Mouse (Mus musculus): ENCODE data around the gene Alyref2. TPM values are rescaled to one million over a fixed set of nuclear protein-coding genes. Genes with fewer than 3 reads are reported as not detected.

Gene Alyref2
- polyA plus RNA-seq, 1 experiment from 2014 or later, result 17.5 TPM

- Histone ChIP-seq H3K4me1 (replicated peaks; ENCODE audit: control insufficient read depth, insufficient read depth, low read length) (no peaks in the 10 kb centered on the region), H3K4me3 (ENCODE audit: low read depth, low read length) (peak overlapping the region; percentile 14; the same call in 1 of the 2 replicates), H3K9me3 (ENCODE audit: control insufficient read depth, low read length) (no peaks in the 10 kb centered on the region; the same call in 1 of the 2 replicates), H3K9ac (ENCODE audit: low read depth, low read length) (no peak overlapping the region; the same call in 1 of the 2 replicates), H3K27ac (ENCODE audit: low read depth, low read length) (no peak overlapping the region), H3K36me3 (ENCODE audit: control insufficient read depth, insufficient read depth, low read length) (no peaks in the 10 kb centered on the region), H3K4me2 (replicated peaks; ENCODE audit: low read depth, low read length) (no peak overlapping the region; the same call in 1 of the 2 replicates), H3K27me3 (ENCODE audit: control insufficient read depth, insufficient read depth, low read length) (no peaks in the 10 kb centered on the region)
- 61% methylated on average over 27 of the region's 27 CpGs for WGBS
- DNase-seq (ENCODE audit: low spot score), result no peak
- peak; percentile 7; the same call in 1 of the 2 replicates for ATAC-seq (ENCODE audit: low FRiP score)
Measured at GRCm38 (mm10) chr1:171477758-171478545, 25.3 kb upstream of the Alyref2 start.

GRCm38 (mm10) chr1:171478968-171479367 lies 24.3 kb upstream of the Alyref2 start:
- WGBS, result 70% methylated on average over 2 of the region's 2 CpGs
- H3K4me2 ChIP-seq (replicated peaks; ENCODE audit: low read depth, low read length), result no peak overlapping the region
- no peaks in the 10 kb centered on the region; the same call in 1 of the 2 replicates for H3K9me3 ChIP-seq (ENCODE audit: control insufficient read depth, low read length)
- H3K27ac ChIP-seq (ENCODE audit: low read depth, low read length), result no peak overlapping the region
- DNase-seq (ENCODE audit: low spot score) (peak; percentile 55), ATAC-seq (ENCODE audit: low FRiP score) (no peak; the same call in 1 of the 2 replicates)
- H3K36me3 ChIP-seq (ENCODE audit: control insufficient read depth, insufficient read depth, low read length), result no peaks in the 10 kb centered on the region
- H3K4me1 ChIP-seq (replicated peaks; ENCODE audit: control insufficient read depth, insufficient read depth, low read length), result no peaks in the 10 kb centered on the region
- H3K27me3 ChIP-seq (ENCODE audit: control insufficient read depth, insufficient read depth, low read length), result no peaks in the 10 kb centered on the region
- no peak overlapping the region for H3K9ac ChIP-seq (ENCODE audit: low read depth, low read length)
- no peak overlapping the region for H3K4me3 ChIP-seq (ENCODE audit: low read depth, low read length)

- no peak overlapping the region for H3K9ac ChIP-seq (ENCODE audit: low read depth, low read length)
- H3K36me3 ChIP-seq (ENCODE audit: control insufficient read depth, insufficient read depth, low read length), result no peaks in the 10 kb centered on the region
- no peak overlapping the region for H3K4me3 ChIP-seq (ENCODE audit: low read depth, low read length)
- H3K4me1 ChIP-seq (replicated peaks; ENCODE audit: control insufficient read depth, insufficient read depth, low read length), result no peaks in the 10 kb centered on the region
- no peak for ATAC-seq (ENCODE audit: low FRiP score)
- H3K9me3 ChIP-seq (ENCODE audit: control insufficient read depth, low read length), result no peaks in the 10 kb centered on the region
- no peaks in the 10 kb centered on the region for H3K27me3 ChIP-seq (ENCODE audit: control insufficient read depth, insufficient read depth, low read length)
- H3K27ac ChIP-seq (ENCODE audit: low read depth, low read length), result no peak overlapping the region
- DNase-seq (ENCODE audit: low spot score), result no peak
- H3K4me2 ChIP-seq (replicated peaks; ENCODE audit: low read depth, low read length), result no peak overlapping the region
- WGBS, result 93% methylated on average over 13 of the region's 13 CpGs
Measured at GRCm38 (mm10) chr1:171494241-171494640, 9.0 kb upstream of the Alyref2 start.

GRCm38 (mm10) chr1:171495371-171495770 lies 7.9 kb upstream of the Alyref2 start:
- H3K4me2 ChIP-seq (replicated peaks; ENCODE audit: low read depth, low read length), result no peak overlapping the region
- no peaks in the 10 kb centered on the region for H3K27me3 ChIP-seq (ENCODE audit: control insufficient read depth, insufficient read depth, low read length)
- no peaks in the 10 kb centered on the region for H3K36me3 ChIP-seq (ENCODE audit: control insufficient read depth, insufficient read depth, low read length)
- no peak overlapping the region for H3K9ac ChIP-seq (ENCODE audit: low read depth, low read length)
- H3K4me1 ChIP-seq (replicated peaks; ENCODE audit: control insufficient read depth, insufficient read depth, low read length), result no peaks in the 10 kb centered on the region
- H3K4me3 ChIP-seq (ENCODE audit: low read depth, low read length), result no peak overlapping the region
- WGBS, result 91% methylated on average over 6 of the region's 6 CpGs
- H3K27ac ChIP-seq (ENCODE audit: low read depth, low read length), result no peak overlapping the region
- ATAC-seq (ENCODE audit: low FRiP score) (no peak), DNase-seq (ENCODE audit: low spot score) (no peak)
- H3K9me3 ChIP-seq (ENCODE audit: control insufficient read depth, low read length), result no peaks in the 10 kb centered on the region

- Histone ChIP-seq H3K4me1 (replicated peaks; ENCODE audit: control insufficient read depth, insufficient read depth, low read length) (no peaks in the 10 kb centered on the region; the same call in 1 of the 2 replicates), H3K4me2 (replicated peaks; ENCODE audit: low read depth, low read length) (no peak overlapping the region), H3K36me3 (ENCODE audit: control insufficient read depth, insufficient read depth, low read length) (no peaks in the 10 kb centered on the region), H3K9me3 (ENCODE audit: control insufficient read depth, low read length) (no peaks in the 10 kb centered on the region), H3K27me3 (ENCODE audit: control insufficient read depth, insufficient read depth, low read length) (no peaks in the 10 kb centered on the region), H3K9ac (ENCODE audit: low read depth, low read length) (no peak overlapping the region), H3K4me3 (ENCODE audit: low read depth, low read length) (no peak overlapping the region), H3K27ac (ENCODE audit: low read depth, low read length) (no peak overlapping the region)
- no peak for DNase-seq (ENCODE audit: low spot score)
- WGBS, result 65% methylated on average over 5 of the region's 5 CpGs
- no peak for ATAC-seq (ENCODE audit: low FRiP score)
Measured at GRCm38 (mm10) chr1:171499856-171500255, 3.4 kb upstream of the Alyref2 start.

GRCm38 (mm10) chr1:171501016-171501610 lies 2.2 kb upstream of the Alyref2 start:
- no peaks in the 10 kb centered on the region for H3K27me3 ChIP-seq (ENCODE audit: control insufficient read depth, insufficient read depth, low read length)
- no peaks in the 10 kb centered on the region; the same call in 1 of the 2 replicates for H3K4me1 ChIP-seq (replicated peaks; ENCODE audit: control insufficient read depth, insufficient read depth, low read length)
- no peak overlapping the region for H3K9ac ChIP-seq (ENCODE audit: low read depth, low read length)
- H3K9me3 ChIP-seq (ENCODE audit: control insufficient read depth, low read length), result no peaks in the 10 kb centered on the region
- no peak overlapping the region for H3K4me3 ChIP-seq (ENCODE audit: low read depth, low read length)
- H3K4me2 ChIP-seq (replicated peaks; ENCODE audit: low read depth, low read length), result no peak overlapping the region
- ATAC-seq (ENCODE audit: low FRiP score), result no peak
- 58% methylated on average over 6 of the region's 6 CpGs for WGBS
- no peaks in the 10 kb centered on the region for H3K36me3 ChIP-seq (ENCODE audit: control insufficient read depth, insufficient read depth, low read length)
- H3K27ac ChIP-seq (ENCODE audit: low read depth, low read length), result no peak overlapping the region
- no peak for DNase-seq (ENCODE audit: low spot score)

DNA sequence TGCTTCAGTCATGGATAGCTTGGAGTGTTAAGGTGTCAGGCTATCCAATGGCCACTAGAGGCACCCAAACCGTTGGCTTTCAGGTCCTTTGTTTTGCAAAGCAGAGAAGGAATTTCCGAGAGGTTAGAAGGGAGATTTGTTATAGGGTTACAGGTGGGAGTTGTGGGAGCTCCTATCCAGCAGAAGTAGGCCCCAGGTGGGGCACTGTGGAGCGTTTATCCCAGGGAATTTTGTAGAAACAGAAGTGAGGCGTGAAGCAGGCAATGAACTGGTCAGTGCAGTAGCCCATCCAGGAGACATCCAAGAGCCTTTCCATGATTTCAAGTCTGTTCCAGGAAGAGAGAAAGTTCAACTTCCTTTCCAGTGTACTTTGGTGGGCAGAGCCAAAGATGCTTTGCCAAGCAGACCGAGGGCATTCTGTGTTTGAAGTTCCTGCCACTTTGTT lies 1.6 kb upstream of the Alyref2 start:
- Histone ChIP-seq H3K36me3 (ENCODE audit: control insufficient read depth, insufficient read depth, low read length) (no peaks in the 10 kb centered on the region), H3K9me3 (ENCODE audit: control insufficient read depth, low read length) (no peaks in the 10 kb centered on the region), H3K9ac (ENCODE audit: low read depth, low read length) (0 out of 2 replicates have a peak overlapping the region, but pooled peaks have one; percentile 45), H3K4me1 (replicated peaks; ENCODE audit: control insufficient read depth, insufficient read depth, low read length) (no peaks in the 10 kb centered on the region; the same call in 1 of the 2 replicates), H3K27me3 (ENCODE audit: control insufficient read depth, insufficient read depth, low read length) (no peaks in the 10 kb centered on the region), H3K4me2 (replicated peaks; ENCODE audit: low read depth, low read length) (peak overlapping the region; percentile 28; the same call in 1 of the 2 replicates), H3K27ac (ENCODE audit: low read depth, low read length) (peak overlapping the region; percentile 65), H3K4me3 (ENCODE audit: low read depth, low read length) (no peak overlapping the region)
- WGBS, result 2% methylated on average over 5 of the region's 5 CpGs
- ATAC-seq (ENCODE audit: low FRiP score) (no peak), DNase-seq (ENCODE audit: low spot score) (peak; percentile 65)

GRCm38 (mm10) chr1:171502388-171503249 lies 659 bp upstream of the Alyref2 start:
- peak overlapping the region; percentile 88 for H3K27ac ChIP-seq (ENCODE audit: low read depth, low read length)
- 0 out of 2 replicates have a peak overlapping the region, but pooled peaks have one; percentile 26 for H3K4me2 ChIP-seq (replicated peaks; ENCODE audit: low read depth, low read length)
- no peaks in the 10 kb centered on the region for H3K27me3 ChIP-seq (ENCODE audit: control insufficient read depth, insufficient read depth, low read length)
- WGBS, result 1% methylated on average over 14 of the region's 14 CpGs
- H3K4me1 ChIP-seq (replicated peaks; ENCODE audit: control insufficient read depth, insufficient read depth, low read length), result no peaks in the 10 kb centered on the region; the same call in 1 of the 2 replicates
- peak; percentile 81 for DNase-seq (ENCODE audit: low spot score)
- no peaks in the 10 kb centered on the region for H3K36me3 ChIP-seq (ENCODE audit: control insufficient read depth, insufficient read depth, low read length)
- H3K4me3 ChIP-seq (ENCODE audit: low read depth, low read length), result 0 out of 2 replicates have a peak overlapping the region, but pooled peaks have one; percentile 48
- ATAC-seq (ENCODE audit: low FRiP score), result peak; percentile 90
- no peaks in the 10 kb centered on the region for H3K9me3 ChIP-seq (ENCODE audit: control insufficient read depth, low read length)
- H3K9ac ChIP-seq (ENCODE audit: low read depth, low read length), result peak overlapping the region; percentile 62; the same call in 1 of the 2 replicates
